Mouse (Mus musculus) kidney, postnatal 0 days (tissue): ENCODE data around the gene Gm35315. TPM values are rescaled to one million over a fixed set of nuclear protein-coding genes. Genes with fewer than 3 reads are reported as not detected.
A peak's percentile ranks its signal among the peaks of the same experiment; 100 is the strongest.

Experiments used
- ATAC-seq: fragments of 200-750 bp; cut with Nextera tagmentation; replicated peaks from 2 replicates; pipeline ENCODE4 v1.8.0; 2017; ENCODE audit warnings: low read depth, moderate number of reproducible peaks, moderate TSS enrichment, moderate library complexity; ENCODE audit not compliant: low FRiP score
- DNase-seq: peaks from one replicate; pipeline ENCODE4 v3.0.0-alpha.2; 2016; ENCODE audit warnings: low spot score
- H3K27ac ChIP-seq: fragments of 300-500 bp; sonication (generic); 2 replicates; pipeline ENCODE4 v1.5.1; 2014; ENCODE audit warnings: mild to moderate bottlenecking
- H3K27me3 ChIP-seq: fragments of 300-500 bp; sonication (generic); 2 replicates; pipeline ENCODE4 v1.6.1; 2014; ENCODE audit warnings: low read length, mixed read lengths; ENCODE audit not compliant: insufficient read depth
- H3K36me3 ChIP-seq: fragments of 300-500 bp; sonication (generic); 2 replicates; pipeline ENCODE4 v1.6.1; 2014; ENCODE audit warnings: low read length, mixed read lengths; ENCODE audit not compliant: insufficient read depth
- H3K4me1 ChIP-seq: fragments of 300-500 bp; sonication (generic); replicated peaks from 2 replicates; pipeline ENCODE4 v1.6.1; 2014; ENCODE audit warnings: antibody characterized with exemption, low read length, mixed read lengths; ENCODE audit not compliant: insufficient read depth
- H3K4me2 ChIP-seq: fragments of 300-500 bp; sonication (generic); 2 replicates; pipeline ENCODE4 v1.6.1; 2014; ENCODE audit warnings: mild to moderate bottlenecking, low read length, moderate library complexity, mixed read lengths
- H3K4me3 ChIP-seq: fragments of 300-500 bp; sonication (generic); replicated peaks from 2 replicates; pipeline ENCODE4 v1.5.1; 2014; ENCODE audit warnings: low read depth, low read length
- H3K9ac ChIP-seq: fragments of 300-500 bp; sonication (generic); 2 replicates; pipeline ENCODE4 v1.6.1; 2014; ENCODE audit warnings: low read depth, low read length
- H3K9me3 ChIP-seq: fragments of 300-500 bp; sonication (generic); replicated peaks from 2 replicates; pipeline ENCODE4 v1.6.1; 2016; ENCODE audit warnings: low read length, inconsistent platforms, mixed read lengths
- CTCF ChIP-seq: IDR thresholded peaks from 2 replicates; pipeline ENCODE4 v1.5.1; 2016; ENCODE audit warnings: antibody characterized with exemption, low read depth, mild to moderate bottlenecking, moderate library complexity
- WGBS: fragments of 180-500 bp; shearing (Covaris S2); extraction: QIAGEN DNeasy Blood & Tissue Kit; methylation state at CpG from one replicate; pipeline ENCODE4 v1.1.7; 2014; 5-methylcytosine and 5-hydroxymethylcytosine counted together
- polyA plus RNA-seq: library from polyadenylated mRNA; unstranded; fragments of >200 nt; fragmentation: Nextera tagmentation; extraction: Ambion mirVana; gene quantifications from 2 replicates; pipeline ENCODE4 v1.2.1, GENCODE M21; 2015

The Gm35315 gene
- 0.91 and 1.0 TPM in 2 replicates for polyA plus RNA-seq

GRCm38 (mm10) chr5:110094030-110094846 lies at the start of gene Gm35315:
Gene Gm35315, minus strand, starts transcription at chr5:110094420.
- Histone ChIP-seq H3K9me3 (no peaks in the 10 kb centered on the region), H3K4me1 (peaks cover 4% of the 10 kb centered on the region; the same call in 1 of the 2 replicates), H3K9ac (peak within 1 kb of the TSS; percentile 50), H3K27ac (peak within 1 kb of the TSS; percentile 60; the same call in 1 of the 2 replicates), H3K36me3 (no peaks in the 10 kb centered on the region), H3K27me3 (no peaks in the 10 kb centered on the region), H3K4me2 (peak within 1 kb of the TSS; percentile 67), H3K4me3 (peak within 1 kb of the TSS; percentile 38)
- ATAC-seq: peak; percentile 96
- TF ChIP-seq CTCF: no peak
- WGBS: 1% methylated on average over 23 of the region's 25 CpGs
- DNase-seq: peak; percentile 92

- WGBS: 91% methylated on average over 5 of the region's 5 CpGs
- H3K9ac ChIP-seq: no peak overlapping the region
- peaks cover 28% of the 10 kb centered on the region for H3K36me3 ChIP-seq
- no peak overlapping the region for H3K4me2 ChIP-seq
- DNase-seq: peak; percentile 29
- H3K4me1 ChIP-seq: no peaks in the 10 kb centered on the region
- H3K27me3 ChIP-seq: no peaks in the 10 kb centered on the region
- no peak overlapping the region for H3K4me3 ChIP-seq
- H3K27ac ChIP-seq: no peak overlapping the region
- H3K9me3 ChIP-seq: no peaks in the 10 kb centered on the region
- peak; percentile 61 for TF ChIP-seq CTCF
- no peak for ATAC-seq
These were observed 48.8 kb upstream of the Gm35315 start for GRCm38 (mm10) chr5:110143007-110143406.

GRCm38 (mm10) chr5:110142309-110142708 lies 48.1 kb upstream of the Gm35315 start:
- Histone ChIP-seq H3K9ac (no peak overlapping the region), H3K27ac (no peak overlapping the region), H3K4me1 (no peaks in the 10 kb centered on the region), H3K36me3 (peaks cover 24% of the 10 kb centered on the region), H3K9me3 (no peaks in the 10 kb centered on the region), H3K27me3 (no peaks in the 10 kb centered on the region), H3K4me3 (no peak overlapping the region), H3K4me2 (no peak overlapping the region)
- DNase-seq (no peak), ATAC-seq (no peak)
- 88% methylated on average over 2 of the region's 2 CpGs for WGBS
- no peak for TF ChIP-seq CTCF

- H3K4me2 ChIP-seq: no peak overlapping the region
- ATAC-seq (no peak), DNase-seq (no peak)
- no peak overlapping the region for H3K27ac ChIP-seq
- no peaks in the 10 kb centered on the region for H3K4me1 ChIP-seq
- H3K27me3 ChIP-seq: no peaks in the 10 kb centered on the region
- TF ChIP-seq CTCF: no peak
- H3K9me3 ChIP-seq: no peaks in the 10 kb centered on the region
- H3K4me3 ChIP-seq: no peak overlapping the region
- no peak overlapping the region for H3K9ac ChIP-seq
- H3K36me3 ChIP-seq: peaks cover 11% of the 10 kb centered on the region
- WGBS: 93% methylated on average over 7 of the region's 7 CpGs
These were observed 46.2 kb upstream of the Gm35315 start for GRCm38 (mm10) chr5:110140424-110140823.

- Histone ChIP-seq H3K9ac (no peak overlapping the region), H3K36me3 (peaks cover 6% of the 10 kb centered on the region), H3K27me3 (no peaks in the 10 kb centered on the region), H3K4me3 (no peak overlapping the region), H3K27ac (no peak overlapping the region), H3K9me3 (no peaks in the 10 kb centered on the region; the same call in 1 of the 2 replicates), H3K4me1 (no peaks in the 10 kb centered on the region), H3K4me2 (no peak overlapping the region)
- ATAC-seq: no peak
- WGBS: 94% methylated on average over 3 of the region's 3 CpGs
- DNase-seq: no peak
- TF ChIP-seq CTCF: no peak
These were observed 45.1 kb upstream of the Gm35315 start for GRCm38 (mm10) chr5:110139325-110139724.

GRCm38 (mm10) chr5:110137816-110138215 lies 43.6 kb upstream of the Gm35315 start:
- ATAC-seq: no peak
- H3K9ac ChIP-seq: no peak overlapping the region
- H3K4me1 ChIP-seq: no peaks in the 10 kb centered on the region
- H3K9me3 ChIP-seq: no peaks in the 10 kb centered on the region; the same call in 1 of the 2 replicates
- WGBS: 95% methylated on average over 3 of the region's 3 CpGs
- H3K27me3 ChIP-seq: no peaks in the 10 kb centered on the region
- H3K4me3 ChIP-seq: no peak overlapping the region
- DNase-seq: no peak
- H3K27ac ChIP-seq: no peak overlapping the region
- H3K36me3 ChIP-seq: no peaks in the 10 kb centered on the region; the same call in 1 of the 2 replicates
- H3K4me2 ChIP-seq: no peak overlapping the region
- TF ChIP-seq CTCF: no peak
